Mouse (Mus musculus) C2C12 (cell line): Measurements from ENCODE around the gene Stac. TPM values are rescaled to one million over a fixed set of nuclear protein-coding genes. Genes with fewer than 3 reads are reported as not detected.

ENCODE experiments used
- H3K27me3 ChIP-seq: one replicate; pipeline ENCODE4 v1.6.1; 2011; ENCODE audit not compliant: control insufficient read depth, insufficient read depth, insufficient read length
- H3K36me3 ChIP-seq: one replicate; pipeline ENCODE4 v1.6.1; 2011; ENCODE audit not compliant: control insufficient read depth, insufficient read depth
- H3K4me3 ChIP-seq: one replicate; pipeline ENCODE4 v1.5.1; 2011; ENCODE audit warnings: mild to moderate bottlenecking, control low read depth; ENCODE audit not compliant: poor library complexity, insufficient read depth, severe bottlenecking
- H3K79me2 ChIP-seq: one replicate; pipeline ENCODE4 v1.6.1; 2011; ENCODE audit not compliant: control insufficient read depth, insufficient read depth
- H3K79me3 ChIP-seq: one replicate; pipeline ENCODE4 v1.6.1; 2011; ENCODE audit warnings: low read depth, control low read depth
- H3ac ChIP-seq: one replicate; pipeline ENCODE3; 2011; ENCODE audit warnings: low read depth; ENCODE audit not compliant: control insufficient read depth, insufficient read length
- CEBPB ChIP-seq: IDR thresholded peaks from one replicate; pipeline ENCODE4 v1.6.1; 2011; ENCODE audit warnings: low read depth, mild to moderate bottlenecking, control low read depth, moderate library complexity
- CTCF ChIP-seq: IDR thresholded peaks from one replicate; pipeline ENCODE4 v1.5.1; 2011; ENCODE audit not compliant: control insufficient read depth, insufficient read depth, insufficient read length
- FOSL1 ChIP-seq: IDR thresholded peaks from one replicate; pipeline ENCODE4 v1.8.0; 2011; ENCODE audit warnings: mild to moderate bottlenecking, low read length; ENCODE audit not compliant: poor library complexity, insufficient read depth, severe bottlenecking
- MAX ChIP-seq: IDR thresholded peaks from one replicate; pipeline ENCODE4 v1.6.1; 2011; ENCODE audit warnings: mild to moderate bottlenecking, control low read depth
- MYOD1 ChIP-seq: IDR thresholded peaks from one replicate; pipeline ENCODE4 v1.6.1; 2011; ENCODE audit warnings: low read depth; ENCODE audit not compliant: control insufficient read depth, insufficient read length
- MYOG ChIP-seq: IDR thresholded peaks from one replicate; pipeline ENCODE4 v1.6.1; 2011; ENCODE audit not compliant: control insufficient read depth, insufficient read length; ENCODE audit errors: extremely low read depth
- USF1 ChIP-seq: IDR thresholded peaks from one replicate; pipeline ENCODE4 v1.6.1; 2011; ENCODE audit warnings: low read depth, mild to moderate bottlenecking, control low read depth, moderate library complexity
- polyA plus RNA-seq: library from polyadenylated mRNA; unstranded; fragments of >200 nt; fragmentation: generic; extraction: Trizol; gene quantifications from one replicate; pipeline ENCODE4 v1.2.1, GENCODE M21; 2012; ENCODE audit warnings: missing spikeins

The Stac gene
- polyA plus RNA-seq, 1 experiment, result 0.25 TPM

DNA sequence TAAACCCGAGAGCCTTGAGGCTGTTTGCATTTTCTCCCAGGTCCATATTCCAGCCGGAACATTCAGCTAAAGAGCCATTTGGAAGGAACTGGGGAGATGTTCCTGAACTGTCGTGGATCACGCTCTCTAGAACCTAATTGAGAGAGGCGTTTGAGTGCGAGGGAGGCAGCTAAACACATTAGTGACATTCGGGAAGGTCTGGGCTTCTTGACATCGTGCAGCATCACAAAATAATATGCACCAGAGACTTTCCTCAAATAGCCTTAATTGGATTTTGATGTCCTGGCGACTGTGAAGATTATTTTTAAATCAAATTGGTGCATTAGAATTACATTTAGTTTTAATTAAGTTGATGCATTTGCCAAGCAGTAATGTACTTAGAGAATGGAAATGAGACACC is 111.4 kb downstream of the Stac start:
- TF ChIP-seq FOSL1 (no peak), MAX (no peak), MYOD1 (no peak), MYOG (no peak), CEBPB (no peak), USF1 (no peak), CTCF (no peak)
- Histone ChIP-seq H3K79me3 (no peaks in the 10 kb centered on the region), H3K27me3 (no peaks in the 10 kb centered on the region), H3K4me3 (no peak overlapping the region), H3ac (no peak overlapping the region), H3K36me3 (no peaks in the 10 kb centered on the region), H3K79me2 (no peaks in the 10 kb centered on the region)

DNA sequence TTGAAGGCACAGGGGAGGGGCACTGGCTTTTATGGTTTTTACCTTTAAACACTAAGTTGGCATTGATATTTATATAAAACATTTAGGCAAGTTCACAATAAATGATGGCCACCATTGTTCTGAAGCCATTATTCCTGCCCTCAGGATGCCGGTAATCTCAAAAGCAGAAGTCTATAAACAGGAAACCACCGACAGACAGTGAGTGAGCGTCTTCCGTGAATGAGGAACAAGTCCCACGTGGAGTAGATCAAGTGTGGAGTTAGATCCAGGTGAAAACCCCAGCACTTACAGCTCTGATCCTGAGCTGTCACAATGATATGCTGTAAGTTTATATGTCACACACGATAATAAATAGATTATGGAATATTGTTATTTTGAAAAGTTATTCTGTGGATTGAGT is 112.7 kb downstream of the Stac start:
- no peaks in the 10 kb centered on the region for H3K79me3 ChIP-seq
- H3ac ChIP-seq, result no peak overlapping the region
- no peaks in the 10 kb centered on the region for H3K27me3 ChIP-seq
- no peak for TF ChIP-seq USF1
- no peak for TF ChIP-seq MAX
- no peak for TF ChIP-seq MYOG
- no peak for TF ChIP-seq CEBPB
- TF ChIP-seq CTCF, result no peak
- TF ChIP-seq FOSL1, result no peak
- TF ChIP-seq MYOD1, result no peak
- H3K79me2 ChIP-seq, result no peaks in the 10 kb centered on the region
- no peaks in the 10 kb centered on the region for H3K36me3 ChIP-seq
- H3K4me3 ChIP-seq, result no peak overlapping the region

DNA sequence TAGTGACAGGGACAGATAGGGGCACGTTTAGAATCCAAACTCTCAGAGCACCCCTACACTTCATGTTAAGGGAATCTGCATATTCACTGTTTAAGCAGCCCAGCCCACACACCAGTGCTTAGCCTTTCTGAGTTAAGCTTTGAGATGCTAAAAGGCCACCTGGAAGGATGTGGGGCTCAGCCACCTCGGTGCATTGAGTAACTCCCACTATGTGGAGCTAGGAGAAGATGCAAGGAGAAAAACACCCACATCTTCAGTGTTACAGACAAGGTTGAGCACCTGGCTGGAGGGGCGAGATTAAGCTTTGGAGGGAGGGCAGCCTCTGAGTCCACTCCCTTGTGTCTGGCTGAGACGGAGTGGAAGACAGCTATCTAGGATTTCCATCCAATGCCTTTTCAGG is 114.3 kb downstream of the Stac start:
- TF ChIP-seq MAX (no peak), CEBPB (no peak)
- no peaks in the 10 kb centered on the region for H3K27me3 ChIP-seq
- no peak overlapping the region for H3K4me3 ChIP-seq
- no peaks in the 10 kb centered on the region for H3K79me3 ChIP-seq
- no peak overlapping the region for H3ac ChIP-seq
- no peaks in the 10 kb centered on the region for H3K79me2 ChIP-seq
- no peaks in the 10 kb centered on the region for H3K36me3 ChIP-seq

DNA sequence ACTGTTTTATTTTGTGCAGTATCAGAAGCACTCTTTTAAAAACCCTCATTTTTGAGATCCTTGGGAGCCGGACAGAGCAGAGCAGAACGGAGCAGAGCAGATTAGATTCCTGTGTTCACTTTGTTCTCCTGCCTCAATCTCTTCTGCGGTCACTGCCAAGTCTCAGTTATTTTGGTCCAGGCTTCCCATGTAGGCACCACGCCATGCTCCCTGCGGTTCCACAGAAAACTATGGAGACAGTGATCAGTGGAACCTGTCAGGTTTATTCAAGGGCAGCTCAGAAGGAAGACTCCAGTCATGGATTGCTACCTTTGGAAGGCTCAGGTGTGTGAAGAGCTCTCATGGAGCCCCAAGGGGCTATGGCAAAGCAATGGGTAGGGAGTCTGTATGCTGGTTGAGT is 116.3 kb downstream of the Stac start:
- Histone ChIP-seq H3K36me3 (no peaks in the 10 kb centered on the region), H3K27me3 (no peaks in the 10 kb centered on the region), H3K79me3 (no peaks in the 10 kb centered on the region), H3K4me3 (no peak overlapping the region), H3ac (no peak overlapping the region), H3K79me2 (no peaks in the 10 kb centered on the region)
- TF ChIP-seq CEBPB (no peak), FOSL1 (no peak), MAX (no peak), CTCF (no peak), USF1 (no peak), MYOG (no peak), MYOD1 (no peak)

DNA sequence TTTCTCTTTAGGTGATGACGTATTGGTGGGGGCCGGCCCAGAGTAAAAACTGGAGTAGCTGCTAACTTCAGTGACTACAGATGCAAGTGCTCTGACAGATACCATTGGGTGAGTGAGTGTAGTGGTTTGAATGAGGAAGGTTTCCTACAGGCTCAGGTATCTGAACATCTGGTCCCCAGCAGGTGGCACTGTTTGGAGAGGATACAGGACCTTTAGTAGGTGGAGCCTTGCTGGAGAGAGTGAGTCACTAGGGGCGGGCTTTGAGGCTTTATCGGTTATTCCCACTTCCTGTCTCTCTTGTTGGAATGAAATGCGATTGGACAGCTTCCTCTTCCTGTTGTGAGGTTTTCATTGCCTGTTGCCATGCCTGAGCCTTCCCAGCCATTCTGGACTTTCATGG is 118.5 kb downstream of the Stac start:
- H3K4me3 ChIP-seq, result no peak overlapping the region
- no peak for TF ChIP-seq MYOG
- no peak for TF ChIP-seq MAX
- TF ChIP-seq MYOD1, result no peak
- TF ChIP-seq USF1, result no peak
- TF ChIP-seq FOSL1, result no peak
- TF ChIP-seq CEBPB, result no peak
- TF ChIP-seq CTCF, result no peak
- no peaks in the 10 kb centered on the region for H3K27me3 ChIP-seq
- H3K79me3 ChIP-seq, result no peaks in the 10 kb centered on the region
- no peaks in the 10 kb centered on the region for H3K36me3 ChIP-seq
- no peak overlapping the region for H3ac ChIP-seq
- H3K79me2 ChIP-seq, result no peaks in the 10 kb centered on the region

DNA sequence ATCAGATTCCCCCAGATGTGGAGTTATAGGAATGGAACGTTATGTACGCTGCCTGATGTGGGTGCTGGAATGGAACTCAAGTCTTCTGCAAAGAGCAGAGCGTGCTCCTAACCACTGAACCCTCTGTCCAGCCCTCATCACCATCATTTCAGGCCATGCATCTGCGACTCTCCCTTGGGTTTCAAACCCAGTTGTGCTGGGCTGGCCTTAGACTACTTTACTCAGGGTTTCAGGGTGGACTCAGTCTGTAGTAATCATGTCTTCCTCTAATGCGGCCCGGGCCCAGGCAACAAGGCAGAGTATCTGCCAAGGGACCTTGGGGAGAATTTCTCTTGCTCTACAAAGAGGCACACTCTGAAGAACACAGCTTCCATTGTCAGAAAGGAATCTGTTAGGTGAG is 126.0 kb downstream of the Stac start:
- H3K36me3 ChIP-seq, result no peaks in the 10 kb centered on the region
- H3K79me2 ChIP-seq, result no peaks in the 10 kb centered on the region
- no peak overlapping the region for H3ac ChIP-seq
- no peaks in the 10 kb centered on the region for H3K27me3 ChIP-seq
- H3K4me3 ChIP-seq, result no peak overlapping the region
- no peak for TF ChIP-seq CEBPB
- no peak for TF ChIP-seq MYOG
- no peak for TF ChIP-seq USF1
- no peak for TF ChIP-seq MAX
- no peak for TF ChIP-seq FOSL1
- no peak for TF ChIP-seq MYOD1
- TF ChIP-seq CTCF, result no peak
- no peaks in the 10 kb centered on the region for H3K79me3 ChIP-seq
